ENCODE assay signal across 29 mouse cellular contexts in the genomic region with DNA sequence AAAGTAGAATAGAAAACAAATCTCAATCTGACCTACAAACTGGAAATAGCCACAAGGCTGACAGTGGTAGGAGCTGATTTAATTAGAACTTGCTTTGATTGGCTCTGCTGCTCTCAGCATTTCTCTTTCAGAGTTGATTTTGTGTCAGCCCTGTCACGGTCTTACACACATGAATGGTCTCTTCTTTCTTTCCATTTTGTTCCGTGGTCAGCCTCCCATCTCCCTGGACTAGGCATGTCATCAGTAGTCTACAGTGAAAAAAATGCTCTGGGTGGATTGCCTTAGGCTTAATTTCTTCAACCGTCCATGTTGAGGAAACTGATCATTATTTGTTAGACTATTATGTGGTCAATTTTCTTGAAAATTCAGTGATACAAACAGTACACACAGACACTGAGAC.
A peak's percentile ranks its signal among the peaks of the same experiment; 100 is the strongest.
DNase-seq lines count a peak whose midpoint lies in the region; ATAC-seq lines count a peak whose summit lies in the region.
"Had no signal": no experiment of that assay in that cellular context is flagged by ENCODE, and none has a peak within 500 bp of the region (broad histone marks: within the 10 kb centered on the region; RNA-seq: fewer than 3 reads in every experiment).

No protein-coding gene starts in this region.

- no peak overlapping the region for H3K4me3 ChIP-seq in kidney, embryonic 14.5 days (ENCODE audit: low read length)
- H3K4me3 ChIP-seq in midbrain, embryonic 12.5 days: no peak overlapping the region
- H3K4me3 ChIP-seq in midbrain, embryonic 16.5 days (ENCODE audit: low read depth, low read length): no peak overlapping the region
- H3K4me3 ChIP-seq in hindbrain, embryonic 14.5 days (replicated peaks; ENCODE audit: low read length): no peak overlapping the region
- H3K4me3 ChIP-seq: embryonic facial prominence, embryonic 15.5 days; forebrain, embryonic 12.5 days; heart, adult 2 months; heart, embryonic 12.5 days; neural tube, embryonic 13.5 days had no signal

- 45% methylated on average over 3 of the region's 3 CpGs for WGBS in kidney, embryonic 14.5 days
- 35% methylated on average over 3 of the region's 3 CpGs for WGBS in midbrain, embryonic 12.5 days
- 27% methylated on average over 3 of the region's 3 CpGs for WGBS in midbrain, embryonic 16.5 days
- WGBS in hindbrain, embryonic 14.5 days: 25% methylated on average over 3 of the region's 3 CpGs

- H3K9ac ChIP-seq in kidney, embryonic 14.5 days (ENCODE audit: low read depth, low read length): no peak overlapping the region
- H3K9ac ChIP-seq in midbrain, embryonic 12.5 days (replicated peaks): no peak overlapping the region
- H3K9ac ChIP-seq in midbrain, embryonic 16.5 days (ENCODE audit: low read depth, low read length): no peak overlapping the region
- no peak overlapping the region for H3K9ac ChIP-seq in hindbrain, embryonic 14.5 days
- H3K9ac ChIP-seq: embryonic facial prominence, embryonic 15.5 days; forebrain, embryonic 12.5 days; forebrain, postnatal 0 days; heart, embryonic 12.5 days; liver, embryonic 14.5 days; neural tube, embryonic 13.5 days had no signal

- no peak for DNase-seq in kidney, adult 9 months
- DNase-seq in hindbrain, embryonic 14.5 days (ENCODE audit: low spot score): peak; percentile 18
- no peak for DNase-seq in left cerebral cortex, adult 18-20 months (ENCODE audit: low spot score in 2 of 2)
- no peak for DNase-seq in urinary bladder, adult 18-20 months (ENCODE audit: low spot score in 2 of 2)
- DNase-seq: adrenal gland, postnatal 10 days; cerebellum, adult 11 months; cerebellum, adult 9-10 months; cerebellum, postnatal 36 days; forebrain, postnatal 0 days; heart, adult 2 months; heart, postnatal 4 days; kidney, adult 2 months; kidney, postnatal 4 days; layer of hippocampus, postnatal 36 days; liver; lung, adult 2 months; lung, postnatal 14 days; right cerebral cortex, postnatal 25 days; thymus, postnatal 14 days had no signal

- H3K27ac ChIP-seq in kidney, embryonic 14.5 days (ENCODE audit: low read depth, low read length): no peak overlapping the region
- H3K27ac ChIP-seq in midbrain, embryonic 12.5 days (replicated peaks): no peak overlapping the region
- no peak overlapping the region for H3K27ac ChIP-seq in midbrain, embryonic 16.5 days (ENCODE audit: low read length)
- no peak overlapping the region for H3K27ac ChIP-seq in hindbrain, embryonic 14.5 days
- H3K27ac ChIP-seq: embryonic facial prominence, embryonic 15.5 days; forebrain, embryonic 12.5 days; heart, adult 2 months; liver, embryonic 14.5 days; neural tube, embryonic 13.5 days had no signal

- H3K36me3 ChIP-seq in kidney, embryonic 14.5 days (ENCODE audit: control insufficient read depth, insufficient read depth, low read length): no peaks in the 10 kb centered on the region
- H3K36me3 ChIP-seq in midbrain, embryonic 12.5 days: no peaks in the 10 kb centered on the region
- H3K36me3 ChIP-seq in midbrain, embryonic 16.5 days (ENCODE audit: control insufficient read depth, insufficient read depth, low read length): no peaks in the 10 kb centered on the region
- H3K36me3 ChIP-seq in hindbrain, embryonic 14.5 days (replicated peaks; ENCODE audit: control insufficient read depth, insufficient read depth): no peaks in the 10 kb centered on the region
- H3K36me3 ChIP-seq: embryonic facial prominence, embryonic 15.5 days; forebrain, embryonic 12.5 days; heart, embryonic 12.5 days; neural tube, embryonic 13.5 days had no signal

- ATAC-seq in kidney, embryonic 14.5 days (ENCODE audit: low FRiP score, low TSS enrichment): peak; percentile 69; the same call in 1 of the 2 replicates
- ATAC-seq in midbrain, embryonic 12.5 days (ENCODE audit: low FRiP score, low read depth): 0 out of 2 replicates have a peak, but pooled peaks have one; percentile 65
- ATAC-seq in midbrain, embryonic 16.5 days: no peak
- no peak for ATAC-seq in hindbrain, embryonic 14.5 days (ENCODE audit: low FRiP score)
- ATAC-seq: forebrain, postnatal 0 days; inflammation-experienced regulatory T-cells, adult 6 months had no signal

- H3K9me3 ChIP-seq in kidney, embryonic 14.5 days (ENCODE audit: control insufficient read depth, low read length): no peaks in the 10 kb centered on the region
- H3K9me3 ChIP-seq in midbrain, embryonic 12.5 days: no peaks in the 10 kb centered on the region
- no peaks in the 10 kb centered on the region for H3K9me3 ChIP-seq in midbrain, embryonic 16.5 days (replicated peaks; ENCODE audit: control insufficient read depth, low read length, poor library complexity, severe bottlenecking)
- H3K9me3 ChIP-seq in hindbrain, embryonic 14.5 days (ENCODE audit: control insufficient read depth, low read length): no peaks in the 10 kb centered on the region
- H3K9me3 ChIP-seq: embryonic facial prominence, embryonic 15.5 days; forebrain, embryonic 12.5 days; heart, embryonic 12.5 days; neural tube, embryonic 13.5 days had no signal

- no peak overlapping the region for H3K4me2 ChIP-seq in kidney, embryonic 14.5 days (replicated peaks; ENCODE audit: low read depth, low read length)
- no peak overlapping the region for H3K4me2 ChIP-seq in midbrain, embryonic 12.5 days (replicated peaks)
- no peak overlapping the region for H3K4me2 ChIP-seq in midbrain, embryonic 16.5 days (ENCODE audit: low read length)
- no peak overlapping the region for H3K4me2 ChIP-seq in hindbrain, embryonic 14.5 days (replicated peaks)
- H3K4me2 ChIP-seq: embryonic facial prominence, embryonic 15.5 days; forebrain, embryonic 12.5 days; heart, embryonic 12.5 days; neural tube, embryonic 13.5 days had no signal

- H3K4me1 ChIP-seq in kidney, embryonic 14.5 days (ENCODE audit: control insufficient read depth, insufficient read depth, low read length): no peaks in the 10 kb centered on the region
- H3K4me1 ChIP-seq in midbrain, embryonic 12.5 days: no peaks in the 10 kb centered on the region
- H3K4me1 ChIP-seq in midbrain, embryonic 16.5 days (ENCODE audit: control insufficient read depth, insufficient read depth, low read length): no peaks in the 10 kb centered on the region
- H3K4me1 ChIP-seq in hindbrain, embryonic 14.5 days (replicated peaks; ENCODE audit: control insufficient read depth, insufficient read depth, low read length): no peaks in the 10 kb centered on the region
- H3K4me1 ChIP-seq: embryonic facial prominence, embryonic 15.5 days; forebrain, embryonic 12.5 days; heart, embryonic 12.5 days; neural tube, embryonic 13.5 days had no signal

- H3K27me3 ChIP-seq in kidney, embryonic 14.5 days (ENCODE audit: control insufficient read depth, insufficient read depth, low read length): no peaks in the 10 kb centered on the region
- H3K27me3 ChIP-seq in midbrain, embryonic 12.5 days: no peaks in the 10 kb centered on the region
- H3K27me3 ChIP-seq in midbrain, embryonic 16.5 days (ENCODE audit: control insufficient read depth, insufficient read depth, low read depth, low read length): no peaks in the 10 kb centered on the region
- H3K27me3 ChIP-seq in hindbrain, embryonic 14.5 days (ENCODE audit: control insufficient read depth, insufficient read depth, low read length): no peaks in the 10 kb centered on the region
- H3K27me3 ChIP-seq: CH12.LX; embryonic facial prominence, embryonic 15.5 days; forebrain, embryonic 12.5 days; heart, embryonic 12.5 days; neural tube, embryonic 13.5 days had no signal

Comparison
In these comparisons a context has a peak if more than half of its experiments do, and no peak if none do; other contexts are left out.
1. ATAC-seq: peak in kidney, embryonic 14.5 days (single experiment) and midbrain, embryonic 12.5 days (single experiment); none in midbrain, embryonic 16.5 days (single experiment) and hindbrain, embryonic 14.5 days (single experiment).